Mouse (Mus musculus) cortical plate, adult 2 months (tissue): ENCODE data around the gene Dysf.

Experiments used
- CTCF ChIP-seq: fragments of 200-500 bp; IDR thresholded peaks from 2 replicates; pipeline ENCODE4 v1.5.1; 2011; ENCODE audit warnings: mild to moderate bottlenecking, control low read depth, low read length; ENCODE audit not compliant: insufficient read depth; ENCODE audit errors: extremely low read depth
- POLR2A ChIP-seq: fragments of 200-500 bp; IDR thresholded peaks from 2 replicates; pipeline ENCODE4 v1.6.1; 2011; ENCODE audit warnings: mild to moderate bottlenecking, low read length, control low read depth; ENCODE audit not compliant: insufficient read depth; ENCODE audit errors: extremely low read depth

DNA sequence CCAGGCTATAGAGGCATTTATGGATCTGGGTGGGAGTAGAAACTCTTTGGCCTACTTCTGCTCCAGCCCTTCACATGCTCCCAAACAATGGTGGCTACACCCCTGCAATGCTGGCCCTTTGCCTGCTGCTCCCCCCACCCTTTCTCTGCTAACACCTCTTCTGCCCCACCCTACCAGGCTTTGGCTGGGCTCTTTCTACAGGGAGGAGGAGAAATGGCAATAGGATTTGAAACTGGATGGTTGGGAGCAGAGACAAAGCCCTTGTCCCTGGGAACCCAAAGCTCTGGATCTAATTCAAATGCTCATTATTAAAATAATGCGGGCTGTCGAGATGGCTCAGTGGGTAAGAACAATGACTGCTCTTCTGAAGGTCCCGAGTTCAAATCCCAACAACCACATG, 72.2 kb downstream of the Dysf start:
- no peak for TF ChIP-seq CTCF
- TF ChIP-seq POLR2A = no peak
